Mouse (Mus musculus): Measurements from ENCODE around the gene Dnaaf2.

GRCm38 (mm10) chr12:69240876-69241275 lies 42.6 kb upstream of the Dnaaf2 start, which contains the start of gene Klhdc1:
- no peak for TF ChIP-seq POLR2A (IDR thresholded peaks at IDR 0.05; ENCODE audit: extremely low read depth, insufficient read depth, low read length)
- no peak for TF ChIP-seq CTCF (IDR thresholded peaks at IDR 0.05; ENCODE audit: extremely low read depth, insufficient read depth, low read length)
